Mouse (Mus musculus): ENCODE measurements at regions not wholly inside any gene's neighbourhood (a gene's known extent, or its start where the extent isn't known, plus 50 kb on each side); places are given as distances from the start of the nearest gene placed in this dataset.

DNA sequence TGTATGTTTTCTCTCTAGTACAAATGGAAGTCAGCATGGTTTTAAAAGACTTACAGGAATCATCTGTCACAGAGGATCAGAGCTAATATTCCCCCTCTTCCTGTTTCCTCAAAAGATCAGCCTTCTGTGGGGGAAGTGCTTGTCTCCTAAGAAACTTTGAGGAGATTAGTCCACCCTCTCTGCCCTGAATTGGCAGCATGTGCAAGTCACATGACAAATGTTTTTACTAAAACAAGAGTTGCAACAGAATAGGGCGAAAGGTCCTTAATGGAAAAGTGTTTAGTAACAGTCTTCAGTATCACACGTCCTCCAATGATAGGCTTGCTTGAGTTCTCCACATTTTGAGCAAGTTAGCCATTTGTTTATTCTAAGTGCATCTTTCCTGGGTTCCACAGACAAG is 162.8 kb downstream of the Fzd1 start:
- DNase-seq, result peak; percentile 44 to 68

DNA sequence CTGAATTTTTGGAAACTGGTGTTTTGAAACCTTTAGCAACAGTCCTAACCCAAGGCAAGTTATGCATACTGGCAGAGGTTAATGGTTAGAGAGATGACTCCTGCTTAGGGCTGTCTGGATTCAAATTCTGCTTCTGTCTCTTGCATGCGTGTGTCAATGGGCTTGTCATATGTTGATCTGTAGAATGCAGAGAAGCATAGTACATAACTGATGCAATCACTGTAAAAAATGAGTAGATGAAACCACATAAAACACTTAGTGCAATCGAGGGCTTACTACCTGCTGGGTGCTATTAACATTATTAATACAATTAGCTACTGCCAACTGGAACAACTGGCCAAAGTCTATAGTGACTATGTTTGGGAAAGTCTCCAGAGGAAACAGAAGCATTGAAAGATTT is 163.3 kb downstream of the Fzd1 start:
- no peak for DNase-seq

DNA sequence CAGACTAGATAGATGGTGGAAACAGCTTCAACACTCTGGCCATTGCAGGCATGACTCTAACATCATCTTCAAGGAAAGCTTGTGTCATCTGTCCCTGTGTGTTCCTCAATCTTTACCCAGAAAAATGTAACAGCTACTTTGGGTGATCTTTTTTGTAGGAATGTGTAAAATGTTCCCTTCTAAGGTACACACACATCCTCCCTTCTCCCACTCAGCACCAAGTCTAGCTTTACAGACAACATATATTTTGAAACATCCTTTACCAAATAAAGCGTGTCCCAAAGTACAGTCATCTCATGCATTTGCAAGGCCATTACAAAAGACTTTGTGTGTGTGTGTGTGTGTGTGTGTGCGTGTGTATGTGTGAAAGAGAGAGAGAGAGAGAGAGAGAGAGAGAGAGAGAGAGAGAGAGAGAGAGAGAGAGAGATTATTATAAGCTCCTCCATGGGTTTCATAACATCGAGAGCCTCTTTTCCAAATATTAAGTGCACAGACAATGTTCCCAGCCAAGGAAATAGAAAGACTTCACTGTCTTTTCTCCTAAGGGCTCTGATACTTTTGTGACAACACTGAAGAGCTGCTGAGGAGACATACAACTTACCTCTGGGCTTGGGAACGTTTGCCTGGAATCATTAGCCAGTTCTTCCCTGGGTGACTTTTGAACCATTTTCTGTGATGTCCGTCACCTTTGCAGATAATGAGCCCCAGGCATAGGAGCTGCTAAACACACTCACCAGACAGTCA is 164.0 kb downstream of the Fzd1 start:
- no peak for DNase-seq

DNA sequence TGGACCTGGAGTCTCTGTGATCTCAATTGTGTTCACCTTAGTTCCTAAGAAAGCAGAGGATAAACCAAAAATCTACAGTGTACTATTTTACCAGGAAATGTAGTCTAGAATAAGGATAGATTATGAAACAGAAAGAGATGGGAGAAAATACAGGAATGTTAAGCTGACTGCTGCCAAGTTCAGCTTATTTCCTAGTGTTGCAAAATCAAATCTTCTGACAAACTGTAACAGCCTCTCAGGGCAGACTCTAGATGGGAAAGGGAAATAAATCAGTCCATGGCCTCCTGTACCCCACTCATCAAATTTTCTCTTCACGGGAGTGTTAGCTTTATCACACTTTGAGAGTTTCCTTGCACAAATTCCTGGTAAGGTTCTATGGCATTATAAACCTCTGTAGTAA is 166.1 kb downstream of the Fzd1 start:
- peak in 1 of 2 experiments; percentile 22 for DNase-seq

DNA sequence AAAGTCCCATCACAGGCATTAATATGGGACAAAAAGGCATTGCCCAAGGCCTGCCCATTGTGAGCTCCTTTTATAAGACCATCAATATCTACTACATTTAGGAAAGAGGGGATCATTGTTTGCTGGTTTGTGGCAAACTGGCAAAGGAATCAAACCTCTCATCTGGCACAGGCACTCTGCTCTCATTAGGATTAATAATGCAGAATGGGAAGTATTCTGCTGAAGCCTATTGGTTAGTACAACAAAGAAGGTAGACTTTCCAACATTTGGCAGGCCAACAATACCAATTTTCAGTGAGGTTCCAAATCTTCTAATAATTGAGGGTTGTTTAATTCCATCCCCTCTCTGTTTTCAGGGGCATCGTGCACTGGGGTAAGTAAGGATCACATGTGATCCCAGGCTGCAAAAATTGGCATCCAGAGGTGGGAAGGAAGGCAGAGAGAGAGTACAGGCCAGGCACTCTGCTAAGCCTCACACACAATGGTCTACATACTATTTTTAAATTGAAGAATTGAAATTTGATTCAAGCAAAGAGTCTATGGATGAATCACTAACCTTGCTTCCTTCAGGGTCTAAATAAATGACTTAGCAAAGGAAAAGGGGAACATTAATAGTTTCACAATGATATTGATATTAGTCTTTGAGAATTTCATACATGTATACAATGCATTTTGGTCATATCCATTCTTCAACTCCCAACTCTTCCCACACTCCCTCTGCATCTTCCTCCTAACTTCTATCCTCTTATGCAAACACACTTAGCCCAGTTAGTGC is 174.9 kb downstream of the Fzd1 start:
- no peak for DNase-seq

DNA sequence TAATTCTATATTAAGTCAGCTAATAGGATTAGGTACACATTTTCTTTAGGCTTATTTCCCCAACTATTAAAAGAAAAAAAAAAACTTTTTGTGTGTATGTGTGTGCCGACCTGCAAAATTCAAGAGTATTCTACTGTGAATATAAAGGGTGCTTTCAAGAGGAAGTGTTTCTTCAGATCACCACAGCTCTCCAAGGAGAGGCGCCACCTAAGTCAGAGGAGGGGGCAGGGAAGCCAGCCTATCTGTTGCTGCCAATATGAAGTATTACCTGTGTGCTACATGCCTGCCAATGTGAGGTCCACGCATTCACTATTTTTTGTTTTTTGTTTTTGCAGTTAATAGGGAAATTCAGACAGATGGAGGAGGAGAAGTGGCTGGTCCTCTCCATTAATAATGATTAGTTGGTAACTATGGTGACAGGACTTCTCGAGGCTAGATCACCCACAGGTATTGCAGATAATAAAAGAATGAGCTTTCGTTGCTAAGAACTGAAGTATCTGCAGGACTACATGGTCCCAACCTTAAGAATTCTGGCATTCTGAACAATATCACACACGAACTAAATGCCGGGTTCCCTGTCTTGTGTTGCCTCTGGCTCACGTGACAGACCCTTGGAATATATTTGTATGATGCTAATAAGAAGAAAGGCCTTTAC is 177.5 kb downstream of the Fzd1 start:
- DNase-seq, result no peak

DNA sequence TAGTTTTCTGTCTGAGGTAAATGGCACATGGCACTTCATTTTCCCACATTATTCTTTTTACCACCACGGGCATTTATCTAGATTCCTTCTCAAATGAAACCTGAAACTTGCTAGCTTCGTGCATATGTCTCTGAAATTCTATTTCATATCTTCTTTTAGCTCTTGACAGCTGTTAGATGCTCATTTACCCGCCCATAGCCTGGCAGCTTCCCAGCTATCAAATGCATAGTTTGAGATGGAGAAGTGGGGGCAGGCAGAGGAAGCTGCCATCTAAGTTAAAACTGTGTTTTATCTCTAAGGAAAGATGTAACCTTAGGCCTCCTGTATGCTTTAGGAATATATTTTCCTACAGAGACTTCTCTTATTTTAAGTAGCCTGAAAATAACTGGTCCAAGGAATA is 179.0 kb downstream of the Fzd1 start:
- no peak for DNase-seq

DNA sequence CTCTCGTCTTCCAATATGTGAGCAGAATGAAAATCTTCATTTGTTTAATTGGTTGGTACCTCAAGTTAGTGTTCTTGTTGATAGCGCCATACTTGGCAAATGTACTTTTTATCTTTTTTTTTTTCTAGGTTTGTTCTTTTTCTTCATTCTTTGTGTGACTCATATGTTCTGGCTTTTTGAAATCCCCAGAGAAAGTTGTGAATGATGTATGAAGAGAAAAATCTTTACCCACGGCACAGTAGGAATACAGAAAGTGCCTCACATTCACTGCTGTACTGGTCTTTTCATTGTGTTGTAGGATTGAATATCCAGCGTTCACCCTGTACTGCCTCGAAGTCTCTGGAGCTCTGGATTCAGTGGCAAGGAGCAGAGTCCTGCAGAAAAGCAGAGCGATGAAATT is 180.7 kb downstream of the Fzd1 start:
- no peak for DNase-seq

DNA sequence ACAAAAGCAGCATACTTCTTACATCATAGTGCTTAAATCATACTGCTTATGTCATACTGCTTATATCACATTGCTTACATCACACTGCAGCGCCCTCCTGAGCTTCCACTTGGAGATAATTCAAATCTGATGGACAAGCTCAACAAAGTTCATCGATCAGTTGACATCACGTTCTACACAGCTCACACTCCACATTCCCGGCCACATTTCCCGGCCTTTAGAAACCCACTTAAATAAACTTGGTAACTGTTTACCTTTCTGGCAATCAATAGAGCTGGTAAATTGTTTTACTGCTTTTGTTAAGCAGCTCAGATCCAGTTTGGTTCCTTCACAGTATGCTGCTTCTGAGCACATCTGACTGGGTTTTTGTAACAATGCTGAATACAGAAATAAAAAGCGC is 194.0 kb downstream of the Fzd1 start:
- no peak for DNase-seq

DNA sequence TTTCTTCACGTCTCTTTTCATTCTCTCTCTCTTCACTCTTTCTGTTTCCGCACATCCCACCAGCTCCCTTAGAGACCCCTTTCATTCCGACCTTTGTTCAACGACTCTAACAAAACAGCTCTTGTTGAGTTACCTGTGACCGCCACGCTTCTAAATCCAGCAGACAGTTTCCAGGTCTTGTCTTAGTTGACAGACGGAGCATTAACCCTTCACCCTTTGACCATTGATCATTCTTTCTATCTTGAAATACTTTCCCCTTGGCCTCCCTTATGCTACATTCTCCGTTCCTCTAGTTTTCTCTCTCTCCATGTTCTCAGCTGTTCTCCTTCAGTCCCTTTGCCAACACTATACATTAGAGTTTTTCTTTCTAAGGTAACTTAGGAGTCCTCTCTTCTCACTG is 196.2 kb downstream of the Fzd1 start:
- no peak for DNase-seq

DNA sequence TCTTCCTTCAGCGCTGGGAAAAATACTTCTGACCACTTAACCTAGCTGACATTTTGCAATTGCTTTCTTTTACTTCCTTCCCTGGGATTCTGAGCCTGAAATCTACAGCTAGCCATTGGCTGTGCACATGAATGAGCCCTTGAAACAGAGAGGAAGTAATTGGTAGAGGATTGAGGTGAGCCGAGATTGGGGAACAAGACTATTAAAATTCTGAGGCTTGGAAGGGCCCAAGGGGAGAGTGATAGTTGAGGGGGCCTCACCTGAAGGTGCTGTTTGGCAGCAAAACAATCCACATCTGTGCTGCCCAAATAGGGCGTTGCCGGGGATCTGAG is 196.7 kb downstream of the Fzd1 start:
- no peak for DNase-seq

DNA sequence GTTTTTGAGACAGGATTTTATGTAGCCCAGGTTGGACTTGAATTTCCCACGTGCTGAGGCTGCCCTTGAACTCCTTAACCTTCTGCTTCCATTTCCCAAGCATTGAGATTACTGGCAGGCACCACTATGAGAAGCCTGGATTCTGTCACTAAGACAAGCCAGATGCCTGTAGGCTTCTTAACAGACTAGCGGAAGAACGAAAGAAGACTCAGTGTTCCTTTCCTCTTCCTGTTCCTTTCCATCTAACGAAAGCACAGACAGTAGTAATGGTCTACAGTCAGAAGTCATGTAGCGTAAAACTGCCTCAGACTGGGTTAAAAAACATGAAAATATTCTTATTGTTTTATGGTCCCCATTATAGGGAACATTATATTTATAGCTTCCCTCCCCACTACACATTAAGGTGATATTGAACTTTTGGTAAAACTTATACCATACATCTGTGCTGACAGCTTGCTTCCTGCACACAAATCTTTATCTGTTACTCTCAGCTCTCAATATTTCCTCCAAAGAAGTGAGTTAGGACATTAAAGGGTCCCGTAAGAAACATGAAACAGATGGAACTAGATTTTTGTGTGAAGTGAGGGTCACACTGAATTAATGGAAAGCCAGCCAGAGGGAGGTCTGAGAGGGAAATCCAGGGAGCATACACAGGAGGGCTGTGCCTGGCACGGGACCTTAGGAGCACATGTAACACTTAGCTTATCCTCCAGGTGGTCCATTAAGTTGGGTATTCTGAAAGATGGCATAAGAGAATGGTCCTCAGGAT is 197.3 kb downstream of the Fzd1 start:
- peak in 1 of 2 experiments; percentile 2 for DNase-seq

DNA sequence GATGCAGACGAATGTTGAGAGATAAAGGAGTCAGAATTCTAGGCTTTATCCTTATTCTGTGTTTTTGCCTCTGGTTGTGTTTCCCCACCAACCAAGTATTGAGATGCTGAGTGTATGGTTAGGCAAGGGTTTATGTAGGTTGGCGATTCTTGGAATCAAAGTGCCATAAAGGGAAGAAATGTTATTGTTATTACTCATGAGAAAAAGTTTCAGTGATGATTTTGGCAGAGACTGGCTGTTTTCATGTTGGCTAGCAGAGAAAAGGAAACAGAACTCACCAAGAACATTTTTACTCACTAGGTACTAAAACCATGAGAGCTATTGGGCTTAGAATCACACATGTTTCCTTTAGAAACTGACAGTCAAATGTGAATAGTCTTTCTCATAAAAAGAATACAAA is 202.9 kb downstream of the Fzd1 start:
- DNase-seq, result no peak

DNA sequence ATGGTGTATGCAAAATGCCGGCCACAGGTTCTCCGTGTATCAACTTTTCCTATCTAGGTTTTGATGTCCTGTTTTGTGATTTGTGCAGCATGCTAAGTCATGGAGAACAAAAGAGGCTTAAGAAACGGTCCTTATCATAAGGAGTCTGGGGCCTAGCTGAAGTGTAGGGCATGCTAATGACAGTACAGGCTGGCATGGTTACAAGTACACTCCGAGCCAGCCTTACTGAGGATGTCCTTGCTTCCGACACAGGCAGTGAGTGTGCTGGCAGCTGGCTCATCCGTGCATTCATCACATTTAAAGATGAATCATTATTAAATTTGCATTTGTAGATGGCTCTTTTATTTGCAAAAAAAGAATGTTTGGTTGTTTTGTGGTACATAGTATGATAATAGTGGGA is 219.3 kb downstream of the Fzd1 start:
- no peak for DNase-seq

DNA sequence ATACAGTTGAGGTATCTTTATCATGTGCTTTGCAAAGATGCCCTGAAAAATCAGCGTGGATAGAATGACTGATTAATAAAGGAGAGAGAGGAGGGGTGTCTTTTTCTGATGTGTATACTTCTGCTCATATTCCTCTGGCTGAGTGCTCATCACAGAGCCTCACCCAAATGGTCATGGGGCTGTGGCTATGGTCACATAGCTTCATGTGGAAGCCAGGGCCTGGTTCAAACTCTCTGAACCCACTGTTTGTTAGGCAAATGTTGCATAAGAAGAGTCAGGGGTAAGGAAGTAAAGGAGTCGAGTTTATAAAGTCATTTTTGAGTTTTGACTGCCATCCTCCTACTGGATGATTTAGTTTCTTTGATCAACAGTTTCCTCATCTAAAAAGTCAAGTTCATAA is 221.0 kb downstream of the Fzd1 start:
- DNase-seq, result no peak

DNA sequence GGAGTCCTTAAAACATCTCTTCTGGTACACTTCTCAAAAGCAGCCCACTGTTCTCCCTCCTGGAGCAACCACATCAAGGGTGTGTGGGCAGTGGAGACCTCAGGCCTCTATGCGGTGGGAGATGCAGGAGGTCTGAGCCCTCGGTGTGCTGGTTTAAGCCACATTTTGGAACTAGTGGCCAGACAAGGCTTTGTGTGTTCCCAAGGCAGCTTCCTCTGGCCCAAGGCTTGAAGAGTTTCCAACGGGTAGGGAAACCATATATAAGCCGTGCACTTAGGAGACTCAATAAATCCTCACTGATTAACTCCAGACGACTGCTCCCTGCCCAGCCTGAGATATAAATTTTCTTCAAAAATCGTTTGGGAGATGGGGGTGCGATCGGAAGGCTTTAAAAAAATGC is 221.9 kb downstream of the Fzd1 start:
- no peak for DNase-seq

DNA sequence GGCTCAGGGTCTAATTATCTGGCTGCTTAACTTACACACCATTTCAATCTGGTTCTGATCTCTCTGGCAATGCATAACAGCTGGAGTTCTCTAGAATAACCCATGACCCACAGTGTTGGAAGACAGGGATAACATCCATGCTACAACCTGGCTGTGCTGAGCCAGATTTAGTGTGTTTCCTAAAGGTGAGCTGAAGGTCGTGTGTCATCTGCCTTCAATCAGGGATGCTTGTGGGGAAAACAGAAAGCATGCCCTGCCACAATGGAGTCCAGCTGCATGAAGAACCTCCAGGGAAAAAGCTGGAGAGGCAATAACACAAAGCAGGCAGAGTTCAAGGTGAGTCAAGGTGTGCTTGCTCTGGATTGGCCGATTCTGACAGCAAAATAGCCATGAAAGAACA is 223.3 kb downstream of the Fzd1 start:
- no peak for DNase-seq

DNA sequence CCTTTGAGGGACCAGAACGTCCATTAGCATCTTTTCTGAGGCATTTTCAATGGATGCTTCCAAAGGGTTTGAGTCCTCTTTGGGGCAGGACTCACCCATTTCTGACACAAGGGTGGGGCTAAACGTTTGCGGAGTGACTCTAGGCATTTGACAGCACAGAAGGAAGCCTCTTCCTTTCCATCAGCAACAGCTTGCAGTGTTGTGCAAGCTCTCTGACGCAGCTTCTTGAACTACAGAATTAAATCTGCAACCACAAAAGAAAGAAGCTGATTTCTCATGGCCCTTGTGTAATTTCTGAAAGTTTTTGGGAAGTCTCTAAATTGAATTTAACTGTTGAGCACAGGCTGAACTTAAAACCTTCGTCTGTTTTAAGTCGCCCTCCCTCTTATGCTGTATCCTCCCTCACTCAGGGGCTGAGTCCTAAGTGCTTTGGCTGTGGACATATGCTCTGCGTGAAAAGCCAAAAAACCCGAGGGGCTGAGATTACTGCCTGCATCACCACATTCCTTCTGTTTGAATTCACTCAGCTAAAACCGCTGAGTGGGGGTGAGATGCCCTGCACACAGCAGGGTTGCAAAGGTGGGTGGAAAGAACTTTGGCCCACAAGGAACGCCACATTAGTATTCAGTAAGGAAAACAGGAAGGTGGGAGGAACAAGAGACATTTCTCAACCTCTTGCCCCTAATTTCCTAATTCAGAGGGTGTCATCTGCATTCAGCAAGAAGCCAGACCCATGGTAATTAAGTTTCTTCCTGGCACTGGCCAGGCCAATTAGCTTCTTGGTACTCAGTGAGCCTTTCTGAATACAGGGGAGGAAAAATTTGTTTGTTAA is 227.4 kb downstream of the Fzd1 start:
- peak; percentile 63 to 66 for DNase-seq

DNA sequence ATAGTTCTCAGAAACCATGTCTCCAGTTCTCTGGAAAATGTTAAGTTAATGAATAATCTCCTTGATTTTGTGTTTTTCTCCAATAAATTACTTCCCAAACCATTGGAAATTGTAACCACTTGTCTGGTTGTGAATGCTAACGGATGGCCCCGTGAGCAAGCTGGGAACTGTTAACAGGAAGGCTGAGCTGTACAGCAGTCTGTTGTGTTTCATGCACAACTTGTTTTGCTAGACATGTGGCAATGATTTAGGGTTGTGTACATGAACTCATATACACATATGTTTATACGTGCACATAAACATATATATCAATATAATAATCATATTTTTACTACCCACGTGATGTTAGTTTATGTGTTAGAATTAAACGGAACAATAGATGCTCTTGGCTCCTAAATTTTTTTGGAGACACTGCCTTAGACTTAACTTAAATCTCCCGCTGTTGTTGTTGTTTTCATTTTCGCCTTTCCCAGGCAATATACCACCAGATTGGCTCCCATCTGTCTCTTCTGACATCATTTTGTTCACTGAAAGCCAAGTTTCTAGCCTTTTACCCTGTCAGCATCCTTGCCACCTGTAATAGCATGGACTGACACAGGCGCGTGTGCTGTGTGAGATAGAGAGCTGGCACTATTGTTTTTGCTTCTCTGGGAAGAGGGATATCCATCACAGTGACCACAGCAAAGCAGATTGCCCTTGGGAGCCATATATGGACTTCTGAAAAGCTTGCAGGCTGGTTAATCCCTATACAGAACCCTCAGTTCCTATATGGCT is 231.6 kb downstream of the Fzd1 start:
- no peak for DNase-seq

DNA sequence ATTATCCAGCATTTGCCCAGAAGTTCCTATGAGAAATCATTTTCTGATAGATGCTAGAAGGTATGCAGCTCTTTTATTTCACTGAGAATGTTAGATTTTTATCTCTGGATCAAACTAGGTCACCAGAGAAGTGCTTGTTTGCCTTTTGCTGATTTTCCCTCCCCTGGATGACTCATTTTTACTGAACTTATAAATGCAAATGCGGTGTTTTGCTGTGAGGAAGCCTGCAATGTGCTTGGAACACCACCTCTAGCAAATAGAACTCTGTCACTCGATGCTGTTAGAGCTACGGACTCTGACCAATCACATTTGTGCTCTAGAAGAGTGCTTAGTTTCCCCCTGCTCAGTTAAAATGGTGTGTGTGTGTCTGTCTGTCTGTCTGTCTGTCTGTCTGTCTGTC is 257.2 kb downstream of the Fzd1 start:
- no peak for DNase-seq

DNA sequence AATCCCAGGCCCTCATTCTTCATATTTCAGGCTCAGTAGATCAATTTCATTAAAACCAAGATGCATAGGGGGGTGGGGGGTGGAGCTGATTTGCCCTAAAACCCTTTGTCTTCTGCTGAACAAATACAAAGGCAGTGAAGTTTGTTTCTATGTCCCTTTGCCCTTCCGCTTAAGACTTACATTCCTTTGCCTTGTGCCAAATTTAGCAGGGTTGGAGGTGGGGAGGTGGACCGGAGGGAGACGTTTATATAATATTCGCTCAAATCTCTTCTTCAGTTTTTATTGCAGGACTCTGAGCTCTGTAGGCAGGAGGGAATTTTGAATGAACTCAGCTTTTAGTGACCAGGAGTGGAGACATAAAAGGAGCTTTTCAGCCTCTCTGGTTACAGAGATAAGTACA is 258.8 kb downstream of the Fzd1 start:
- DNase-seq, result peak; percentile 20 to 29

All from heart, adult 18-20 months (tissue).